In the genomic region with DNA sequence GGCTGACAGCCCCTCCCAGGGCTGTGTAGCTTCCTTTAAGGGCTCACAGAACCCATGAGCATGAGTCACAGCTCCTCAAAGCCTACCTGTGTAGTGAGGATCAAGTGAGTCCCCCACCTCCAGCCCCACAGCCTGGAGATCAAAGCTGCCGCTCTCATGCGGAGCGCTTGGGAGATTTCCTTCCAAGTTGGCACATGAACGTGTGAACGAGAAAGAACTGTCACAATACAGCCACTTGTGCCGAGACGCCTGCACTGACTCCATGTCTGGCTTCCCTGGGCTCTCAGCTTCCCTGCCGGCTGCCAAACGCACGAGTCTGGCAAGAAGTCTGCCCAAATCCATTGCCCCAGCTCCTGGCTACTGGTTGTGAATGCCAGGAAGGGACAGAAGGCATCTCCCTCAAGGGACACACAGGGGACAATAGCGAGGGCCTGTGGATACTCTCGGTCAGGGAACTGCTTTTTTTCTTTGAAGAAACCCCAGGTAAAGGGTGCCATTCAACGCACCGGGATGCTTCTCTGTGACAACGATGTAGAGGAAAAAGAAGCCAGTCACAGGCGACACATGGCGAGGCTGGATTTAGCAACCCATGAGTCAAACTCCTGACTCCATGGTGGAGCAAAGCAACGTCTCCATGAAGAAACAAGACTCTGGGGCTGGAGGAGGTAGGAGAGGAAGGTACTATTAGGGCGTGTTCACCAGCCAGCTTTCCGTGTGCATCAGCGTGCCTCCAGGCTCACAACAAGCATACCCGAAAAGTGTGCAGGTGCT, we compare ENCODE assay signal across 8 mouse cellular contexts.
DNase-seq lines count a peak whose midpoint lies in the region; ATAC-seq lines count a peak whose summit lies in the region.

No protein-coding gene starts in this region.

- H3K27ac ChIP-seq in neural tube, embryonic 13.5 days (replicated peaks): peak overlapping the region; percentile 33; the same call in 1 of the 2 replicates
- peak overlapping the region; percentile 26; the same call in 1 of the 2 replicates for H3K27ac ChIP-seq in limb, embryonic 10.5 days

- H3K9me3 ChIP-seq in neural tube, embryonic 13.5 days: no peaks in the 10 kb centered on the region
- H3K9me3 ChIP-seq in limb, embryonic 10.5 days (replicated peaks): no peaks in the 10 kb centered on the region

- 68% methylated on average over 22 of the region's 22 CpGs for WGBS in neural tube, embryonic 13.5 days
- WGBS in limb, embryonic 10.5 days: 63% methylated on average over 22 of the region's 22 CpGs

- H3K9ac ChIP-seq in neural tube, embryonic 13.5 days: 0 out of 2 replicates have a peak overlapping the region, but pooled peaks have one; percentile 17

- no peaks in the 10 kb centered on the region for H3K27me3 ChIP-seq in neural tube, embryonic 13.5 days
- H3K27me3 ChIP-seq in limb, embryonic 10.5 days (ENCODE audit: low read depth, poor library complexity, severe bottlenecking): peaks cover 11% of the 10 kb centered on the region; the same call in 1 of the 2 replicates

- H3K4me2 ChIP-seq in neural tube, embryonic 13.5 days: no peak overlapping the region

- H3K36me3 ChIP-seq in neural tube, embryonic 13.5 days: no peaks in the 10 kb centered on the region
- H3K36me3 ChIP-seq in limb, embryonic 10.5 days: no peaks in the 10 kb centered on the region

- ATAC-seq in neural tube, embryonic 13.5 days (ENCODE audit: low read depth): no peak
- no peak for ATAC-seq in megakaryocyte-erythroid progenitor cell, adult 5-6 weeks (replicated peaks; ENCODE audit: low FRiP score, low TSS enrichment, poor library complexity, severe bottlenecking)

- peak; percentile 23 for DNase-seq in adrenal gland, postnatal 25 days
- DNase-seq in adrenal gland, postnatal 4 days (ENCODE audit: low spot score in 2 of 2): no peak
- DNase-seq in neural tube, embryonic 10.5 days (ENCODE audit: extremely low spot score, low spot score): no peak
- no peak for DNase-seq in limb, embryonic 10.5 days (ENCODE audit: low spot score)
- DNase-seq in testis, postnatal 10 days (ENCODE audit: low spot score): no peak
- DNase-seq in natural killer cell, adult 2 months (ENCODE audit: low spot score in 2 of 2): no peak

- H3K4me3 ChIP-seq in neural tube, embryonic 13.5 days: no peak overlapping the region
- no peak overlapping the region for H3K4me3 ChIP-seq in limb, embryonic 10.5 days

- peaks cover 65% of the 10 kb centered on the region for H3K4me1 ChIP-seq in neural tube, embryonic 13.5 days (replicated peaks)
- H3K4me1 ChIP-seq in limb, embryonic 10.5 days: peaks cover 50% of the 10 kb centered on the region
